Mouse (Mus musculus): ENCODE results near the gene Spats2. TPM values are rescaled to one million over a fixed set of nuclear protein-coding genes. Genes with fewer than 3 reads are reported as not detected.
A peak's percentile ranks its signal among the peaks of the same experiment; 100 is the strongest.

Spats2 gene
- polyA plus RNA-seq, 1 experiment: 10.6 TPM

- no peak overlapping the region for H3K4me3 ChIP-seq (replicated peaks; ENCODE audit: extremely low read depth, low read depth, low read length)
Observed at GRCm38 (mm10) chr15:99112843-99113395, 12.8 kb upstream of the Spats2 start.

DNA sequence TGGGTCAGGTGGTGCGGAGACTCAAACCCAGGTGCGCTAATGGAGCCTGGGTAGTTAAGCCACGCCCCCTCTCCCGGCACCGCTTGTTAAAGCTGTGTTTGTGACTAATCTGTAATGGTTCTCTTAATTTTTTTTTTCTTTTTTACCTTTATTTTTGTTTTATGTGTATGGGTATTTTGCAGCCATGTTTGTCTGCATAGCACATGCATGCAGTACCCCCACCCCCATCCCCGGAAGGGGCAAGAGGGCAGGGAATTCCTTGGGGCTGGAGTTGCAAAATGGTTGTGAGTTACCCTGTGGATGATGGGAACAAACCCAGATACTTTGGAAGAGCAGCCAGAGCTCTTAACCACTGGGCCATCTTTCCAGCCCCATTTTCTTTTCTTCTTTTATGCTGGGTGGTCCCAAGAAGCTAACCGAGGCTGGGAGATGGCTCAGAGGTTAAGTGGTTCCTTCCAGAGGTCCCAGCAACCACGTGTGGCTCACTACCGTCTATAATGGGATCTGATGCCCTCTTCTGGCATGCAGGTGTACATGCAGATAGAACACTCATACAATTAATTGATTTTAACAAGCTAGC, 12.2 kb upstream of the Spats2 start:
- no peak for DNase-seq
- TF ChIP-seq CTCF (IDR thresholded peaks at IDR 0.05; ENCODE audit: insufficient read depth, low read length) (peak; percentile 35), POLR2A (IDR thresholded peaks at IDR 0.05; ENCODE audit: borderline replicate concordance, extremely low read depth, low read depth, low read length) (no peak)
- WGBS: 9% methylated on average over 9 of the region's 9 CpGs
- no peaks in the 10 kb centered on the region for H3K4me1 ChIP-seq (ENCODE audit: control insufficient read depth, insufficient read depth, low read length)
- no peak overlapping the region for H3K4me3 ChIP-seq (replicated peaks; ENCODE audit: extremely low read depth, low read depth, low read length)

More at GRCm38 (mm10) chr15:99112843-99113395, 12.8 kb upstream of the Spats2 start:
- WGBS: 63% methylated on average over 11 of the region's 11 CpGs
- H3K4me1 ChIP-seq (ENCODE audit: control insufficient read depth, insufficient read depth, low read length): no peaks in the 10 kb centered on the region
- DNase-seq: no peak
- TF ChIP-seq CTCF (IDR thresholded peaks at IDR 0.05; ENCODE audit: insufficient read depth, low read length) (no peak), POLR2A (IDR thresholded peaks at IDR 0.05; ENCODE audit: borderline replicate concordance, extremely low read depth, low read depth, low read length) (no peak)

DNA sequence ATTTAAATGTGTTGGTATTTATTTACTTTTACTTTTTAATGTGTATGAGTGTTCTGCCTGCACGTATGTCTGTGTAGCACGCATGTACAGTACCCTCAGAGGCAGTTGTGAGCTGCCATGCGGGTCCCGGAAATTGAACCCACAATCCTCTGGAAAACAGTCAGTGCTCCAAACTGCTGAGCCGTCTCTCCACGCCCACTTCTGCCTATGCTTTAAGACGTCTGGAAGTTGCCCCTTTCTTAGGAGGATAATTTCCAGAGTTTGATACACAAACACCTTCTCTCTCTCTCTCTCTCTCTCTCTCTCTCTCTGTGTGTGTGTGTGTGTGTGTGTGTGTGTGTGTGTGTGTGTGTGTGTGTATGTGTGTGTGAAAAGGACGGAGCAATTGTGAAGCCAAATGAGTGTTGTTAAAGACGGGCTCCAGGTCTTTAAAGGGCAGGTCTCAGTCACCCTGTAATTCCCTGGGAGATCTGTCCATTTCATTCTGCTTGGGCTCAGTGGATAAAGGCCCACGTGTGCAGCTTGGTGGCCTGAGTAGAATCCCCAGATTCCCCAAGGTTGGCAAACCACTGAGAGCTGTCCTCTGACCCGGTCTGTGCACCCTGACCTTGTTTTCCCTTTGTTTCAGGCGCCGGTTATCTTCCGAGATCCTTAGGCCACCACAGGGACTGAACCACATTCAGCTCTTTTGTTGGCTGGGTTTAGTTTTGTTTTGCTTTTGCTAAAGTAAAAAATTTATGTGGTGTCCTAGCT, 11.2 kb upstream of the Spats2 start:
- no peak for DNase-seq
- TF ChIP-seq POLR2A (IDR thresholded peaks at IDR 0.05; ENCODE audit: borderline replicate concordance, extremely low read depth, low read depth, low read length) (no peak), CTCF (IDR thresholded peaks at IDR 0.05; ENCODE audit: insufficient read depth, low read length) (no peak)
- Histone ChIP-seq H3K4me3 (replicated peaks; ENCODE audit: extremely low read depth, low read depth, low read length) (no peak overlapping the region), H3K4me1 (ENCODE audit: control insufficient read depth, insufficient read depth, low read length) (no peaks in the 10 kb centered on the region)
- 56% methylated on average over 14 of the region's 14 CpGs for WGBS

- H3K4me3 ChIP-seq (replicated peaks; ENCODE audit: extremely low read depth, low read depth, low read length): no peak overlapping the region
- no peak for DNase-seq
- TF ChIP-seq CTCF (IDR thresholded peaks at IDR 0.05; ENCODE audit: insufficient read depth, low read length) (no peak), POLR2A (IDR thresholded peaks at IDR 0.05; ENCODE audit: borderline replicate concordance, extremely low read depth, low read depth, low read length) (no peak)
- no peaks in the 10 kb centered on the region for H3K4me1 ChIP-seq (ENCODE audit: control insufficient read depth, insufficient read depth, low read length)
- 84% methylated on average over 7 of the region's 7 CpGs for WGBS
Observed at GRCm38 (mm10) chr15:99115065-99115423, 10.7 kb upstream of the Spats2 start.

DNA sequence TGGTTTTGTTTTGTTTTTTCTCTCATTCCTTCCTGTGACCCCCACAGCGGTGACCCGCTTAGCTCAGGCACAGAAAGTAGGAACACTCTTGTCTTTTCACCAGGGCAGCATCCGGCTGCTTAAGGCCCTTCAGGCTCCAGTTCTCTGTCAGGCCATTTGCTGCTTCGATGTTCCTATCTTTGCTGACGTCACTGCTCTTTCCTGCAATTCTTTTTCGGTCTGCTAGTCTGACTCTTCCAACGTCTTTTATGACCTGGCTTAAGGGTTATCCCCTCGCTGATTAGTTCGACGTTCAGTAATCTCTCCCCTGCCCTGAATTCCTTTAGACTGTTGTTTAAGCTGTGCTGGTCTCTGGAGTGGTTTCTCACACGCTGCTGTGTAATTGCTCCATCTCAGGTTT, 9.2 kb upstream of the Spats2 start:
- H3K4me1 ChIP-seq (ENCODE audit: control insufficient read depth, insufficient read depth, low read length): no peaks in the 10 kb centered on the region
- no peak overlapping the region for H3K4me3 ChIP-seq (replicated peaks; ENCODE audit: extremely low read depth, low read depth, low read length)
- TF ChIP-seq POLR2A (IDR thresholded peaks at IDR 0.05; ENCODE audit: borderline replicate concordance, extremely low read depth, low read depth, low read length) (no peak), CTCF (IDR thresholded peaks at IDR 0.05; ENCODE audit: insufficient read depth, low read length) (no peak)
- no peak for DNase-seq
- 40% methylated on average over 11 of the region's 11 CpGs for WGBS

DNA sequence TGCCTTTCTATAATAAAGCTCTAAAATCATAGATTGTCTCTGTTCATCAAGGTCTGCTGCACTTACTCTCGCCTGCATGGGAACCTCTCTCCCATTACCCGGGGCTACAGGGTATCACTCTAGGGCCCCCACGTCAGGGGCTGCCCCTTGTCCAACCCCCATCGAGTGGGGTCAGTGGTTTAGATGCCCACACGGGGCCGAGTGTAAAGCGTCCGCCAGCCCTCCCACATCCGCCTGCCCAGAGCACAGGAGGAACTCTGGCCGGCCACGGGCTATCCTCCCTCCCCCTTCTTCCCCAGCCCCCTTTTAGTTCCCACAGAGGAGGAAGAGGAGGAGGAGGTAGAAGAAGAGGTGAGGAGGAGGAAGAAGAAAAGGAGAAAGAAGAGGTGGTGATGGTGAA, 4.9 kb upstream of the Spats2 start:
- DNase-seq: no peak
- Histone ChIP-seq H3K4me3 (replicated peaks; ENCODE audit: extremely low read depth, low read depth, low read length) (no peak overlapping the region), H3K4me1 (ENCODE audit: control insufficient read depth, insufficient read depth, low read length) (peaks cover 3% of the 10 kb centered on the region; the same call in 1 of the 2 replicates)
- TF ChIP-seq CTCF (IDR thresholded peaks at IDR 0.05; ENCODE audit: insufficient read depth, low read length) (no peak), POLR2A (IDR thresholded peaks at IDR 0.05; ENCODE audit: borderline replicate concordance, extremely low read depth, low read depth, low read length) (no peak)
- WGBS: 21% methylated on average over 11 of the region's 11 CpGs

DNA sequence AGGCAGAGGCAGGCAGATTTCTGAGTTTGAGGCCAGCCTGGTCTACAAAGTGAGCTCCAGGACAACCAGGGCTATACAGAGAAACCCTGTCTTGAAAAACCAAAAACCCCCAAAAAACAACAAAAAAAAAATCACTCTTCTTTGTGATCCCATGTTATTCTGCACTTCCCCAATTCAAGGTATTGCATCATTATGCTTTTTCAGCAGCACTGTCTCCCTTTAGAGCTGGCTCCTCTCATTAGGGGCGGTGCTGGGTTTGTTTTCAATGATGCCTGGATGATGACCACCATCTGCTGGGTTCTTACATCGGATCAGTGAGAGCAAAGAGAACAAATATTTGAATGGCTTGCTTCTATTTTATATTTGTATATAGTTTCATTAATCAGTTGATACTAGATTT, 3.1 kb upstream of the Spats2 start:
- H3K4me3 ChIP-seq (replicated peaks; ENCODE audit: extremely low read depth, low read depth, low read length): no peak overlapping the region
- H3K4me1 ChIP-seq (ENCODE audit: control insufficient read depth, insufficient read depth, low read length): peaks cover 3% of the 10 kb centered on the region; the same call in 1 of the 2 replicates
- 68% methylated on average over 2 of the region's 2 CpGs for WGBS
- no peak for DNase-seq
- TF ChIP-seq CTCF (IDR thresholded peaks at IDR 0.05; ENCODE audit: insufficient read depth, low read length): no peak
- no peak for TF ChIP-seq POLR2A (IDR thresholded peaks at IDR 0.05; ENCODE audit: borderline replicate concordance, extremely low read depth, low read depth, low read length)

DNA sequence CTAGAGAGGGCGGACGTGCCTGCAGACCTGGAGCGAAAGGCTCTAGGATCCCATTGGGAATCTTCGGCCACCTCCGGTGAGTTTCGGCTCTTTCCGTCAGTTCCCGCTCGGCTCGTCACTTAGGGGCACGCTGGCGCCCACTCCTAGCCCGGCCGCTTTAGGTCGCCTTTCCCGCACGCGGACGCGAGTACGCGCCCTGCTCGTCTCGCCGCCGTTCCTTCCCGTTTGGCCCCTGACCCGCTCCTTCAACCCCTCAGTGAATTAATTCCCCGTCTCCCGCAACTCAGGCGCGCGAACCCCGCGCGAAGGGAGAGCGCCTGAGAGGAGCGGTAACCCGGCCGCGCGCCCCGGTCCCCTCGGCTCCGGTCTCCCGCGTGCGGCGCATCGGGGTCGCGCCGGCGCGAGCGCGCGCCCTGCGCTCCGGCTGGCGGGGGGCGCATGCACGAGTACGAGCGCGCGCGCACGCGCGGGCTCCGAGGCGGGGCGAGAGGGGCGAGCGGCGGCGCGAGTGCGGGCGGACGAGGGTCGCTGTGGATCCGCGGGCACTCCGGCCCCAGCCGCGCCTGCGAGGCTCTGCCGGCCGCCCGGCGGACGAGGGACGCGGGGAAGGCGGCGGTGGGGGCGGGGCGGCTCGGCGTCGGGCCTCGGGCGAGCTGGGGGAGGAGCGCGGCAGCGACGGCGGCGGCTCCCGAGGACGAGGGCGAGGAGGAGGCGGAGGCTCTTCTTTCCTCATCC, 532 bp downstream of the Spats2 start:
- H3K4me3 ChIP-seq (replicated peaks; ENCODE audit: extremely low read depth, low read depth, low read length): peak overlapping the region; percentile 85
- peak; percentile 81 for DNase-seq
- peaks cover 3% of the 10 kb centered on the region; the same call in 1 of the 2 replicates for H3K4me1 ChIP-seq (ENCODE audit: control insufficient read depth, insufficient read depth, low read length)
- no peak for TF ChIP-seq CTCF (IDR thresholded peaks at IDR 0.05; ENCODE audit: insufficient read depth, low read length)
- peak; percentile 21; the same call in 1 of the 2 replicates for TF ChIP-seq POLR2A (IDR thresholded peaks at IDR 0.05; ENCODE audit: borderline replicate concordance, extremely low read depth, low read depth, low read length)
- under 1% methylated on average over 110 of the region's 115 CpGs for WGBS

DNA sequence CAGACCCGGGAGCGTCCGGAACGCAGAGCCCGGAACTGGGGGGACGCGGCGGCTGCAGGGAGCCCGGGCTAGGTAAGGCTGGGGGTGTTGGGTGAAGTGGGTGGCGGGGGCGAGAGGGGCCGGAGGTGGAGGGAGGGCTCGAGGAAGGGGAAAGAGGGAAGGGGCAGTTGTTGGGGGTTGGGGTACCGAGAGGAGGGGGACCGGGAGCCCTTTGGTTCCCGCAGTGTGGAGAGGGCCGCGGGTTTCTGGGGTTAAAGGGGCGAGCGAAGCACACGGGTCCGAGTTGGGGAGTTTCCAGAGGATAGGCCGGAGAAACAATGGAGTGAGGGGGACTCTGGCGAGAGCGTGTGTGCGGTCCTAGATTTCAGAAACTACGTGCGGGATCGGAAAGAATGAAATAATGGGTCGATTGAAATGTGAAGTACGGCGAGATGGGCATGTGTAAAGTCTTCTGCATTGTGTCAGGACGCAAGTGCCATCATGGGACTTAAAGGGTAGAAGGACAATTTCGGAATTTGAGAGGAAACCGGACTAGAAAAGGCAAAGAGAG, 1.2 kb downstream of the Spats2 start:
- 2% methylated on average over 34 of the region's 35 CpGs for WGBS

More for the DNA sequence above, 1.2 kb downstream of the Spats2 start:
- peak; percentile 34 for DNase-seq
- H3K4me1 ChIP-seq (ENCODE audit: control insufficient read depth, insufficient read depth, low read length): peaks cover 3% of the 10 kb centered on the region; the same call in 1 of the 2 replicates
- TF ChIP-seq CTCF (IDR thresholded peaks at IDR 0.05; ENCODE audit: insufficient read depth, low read length) (no peak), POLR2A (IDR thresholded peaks at IDR 0.05; ENCODE audit: borderline replicate concordance, extremely low read depth, low read depth, low read length) (no peak)
- H3K4me3 ChIP-seq (replicated peaks; ENCODE audit: extremely low read depth, low read depth, low read length): peak overlapping the region; percentile 85

Measured in lung, adult 2 months (tissue).